Mouse (Mus musculus) right cerebral cortex, postnatal 25 days (tissue): ENCODE data around the gene Gm49510.

ENCODE experiments used
- DNase-seq: peaks from one replicate; pipeline ENCODE4 v3.0.0; 2022

Gm49510 gene

GRCm38 (mm10) chr15:78948152-78948725 is 48.8 kb downstream of the Gm49510 start:
- no peak for DNase-seq

DNA sequence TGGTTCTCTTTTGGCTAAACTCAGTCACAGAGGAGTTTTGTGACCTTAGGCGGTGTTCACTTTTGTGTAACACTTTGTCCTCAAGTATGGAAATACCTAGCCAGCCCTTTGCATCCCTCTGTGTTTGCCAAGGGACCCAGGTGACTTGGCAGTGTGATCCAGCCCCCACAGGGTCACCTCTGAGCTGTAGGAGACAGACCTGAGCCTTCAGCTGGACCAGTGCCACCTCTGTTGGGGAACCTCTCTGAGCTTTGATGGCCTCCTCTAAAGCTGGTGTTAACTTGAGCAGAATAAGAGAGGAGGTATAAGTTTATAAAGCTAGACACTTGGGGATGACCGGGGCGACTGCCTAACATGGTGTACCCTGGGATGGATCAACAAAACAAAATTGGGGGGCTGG is 49.4 kb downstream of the Gm49510 start:
- no peak for DNase-seq

GRCm38 (mm10) chr15:78955663-78956062 is 56.2 kb downstream of the Gm49510 start:
- no peak for DNase-seq

DNA sequence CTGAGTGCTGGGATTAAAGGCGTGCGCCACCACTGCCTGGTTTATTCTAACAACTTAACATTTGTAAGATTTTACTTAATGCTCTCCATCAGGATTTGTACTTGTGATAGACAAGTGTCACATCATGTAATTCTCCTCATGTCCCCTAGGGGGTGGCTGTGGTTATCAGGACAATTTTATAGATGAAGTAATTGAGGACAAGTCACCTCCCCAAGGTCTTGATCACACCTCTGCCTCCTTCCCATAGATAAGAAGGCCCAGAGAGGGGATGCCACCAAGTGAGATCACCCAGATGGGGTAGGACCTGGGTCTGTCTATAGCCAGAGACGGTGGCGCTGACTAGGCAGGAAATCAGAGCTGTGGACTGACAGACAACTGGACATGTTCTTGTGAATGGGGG is 56.9 kb downstream of the Gm49510 start:
- DNase-seq, result no peak

GRCm38 (mm10) chr15:78957021-78957420 is 57.6 kb downstream of the Gm49510 start:
- no peak for DNase-seq

- no peak for DNase-seq
Measured at GRCm38 (mm10) chr15:78959537-78959936, 60.1 kb downstream of the Gm49510 start.

DNA sequence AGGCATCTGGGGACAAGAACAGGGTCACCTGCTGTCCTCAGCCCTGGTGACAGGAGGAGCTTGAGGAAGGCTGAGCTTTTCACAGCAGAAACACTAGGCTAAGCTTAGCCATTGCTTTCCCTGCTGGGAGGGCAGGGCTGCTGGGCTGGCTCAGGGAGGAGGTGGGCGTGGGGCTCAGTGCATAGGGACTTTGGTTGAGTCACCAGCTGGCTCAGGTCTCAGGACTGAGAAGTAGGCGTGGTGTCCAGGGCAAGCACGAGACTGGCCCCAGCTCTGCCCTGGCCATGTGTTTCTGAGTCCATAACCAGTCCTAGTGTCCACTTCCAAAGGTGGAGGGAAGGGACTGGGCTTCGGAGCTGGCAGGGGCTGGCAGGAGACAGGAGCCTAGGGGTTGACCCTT is 60.6 kb downstream of the Gm49510 start:
- no peak for DNase-seq

DNA sequence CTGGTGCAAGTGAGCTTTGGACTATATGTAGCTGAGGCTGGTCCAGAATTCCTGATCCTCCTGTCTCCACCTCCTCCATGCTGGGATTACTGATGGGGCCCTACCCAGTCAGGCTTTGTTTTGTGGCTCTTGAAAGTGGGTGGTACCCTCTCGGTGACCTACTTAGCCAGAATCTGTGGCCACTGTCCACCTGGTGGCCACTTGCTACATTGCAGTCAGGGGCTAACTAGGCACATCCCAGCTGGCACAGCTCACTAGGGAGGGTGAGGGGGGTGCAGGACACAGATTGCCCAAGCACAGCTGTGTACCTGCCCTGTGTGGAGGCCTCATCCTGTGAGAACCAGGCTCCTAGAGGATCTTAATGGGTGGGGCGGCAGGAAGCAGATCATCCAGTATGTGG is 63.4 kb downstream of the Gm49510 start:
- DNase-seq, result no peak
